Mouse (Mus musculus): ENCODE measurements at regions not wholly inside any gene's neighbourhood (a gene's known extent, or its start where the extent isn't known, plus 50 kb on each side); places are given as distances from the start of the nearest gene placed in this dataset.

- H3K9me3 ChIP-seq (ENCODE audit: low read length), result no peaks in the 10 kb centered on the region
- no peaks in the 10 kb centered on the region for H3K36me3 ChIP-seq (ENCODE audit: insufficient read depth, low read length)
- TF ChIP-seq POU5F1 (IDR thresholded peaks at IDR 0.05; ENCODE audit: borderline replicate concordance, low read length), result no peak
- no peak for TF ChIP-seq NANOG (IDR thresholded peaks at IDR 0.05; ENCODE audit: borderline replicate concordance, low read length)
- peak; percentile 31 for TF ChIP-seq CTCF (conservative IDR thresholded peaks at IDR 0.05; ENCODE audit: low read length)
Observed at GRCm38 (mm10) chr3:103408724-103409123, 129.6 kb downstream of the Trim33 start.

GRCm38 (mm10) chr3:103412247-103412646, 133.2 kb downstream of the Trim33 start:
- TF ChIP-seq NANOG (IDR thresholded peaks at IDR 0.05; ENCODE audit: borderline replicate concordance, low read length), result no peak
- TF ChIP-seq POU5F1 (IDR thresholded peaks at IDR 0.05; ENCODE audit: borderline replicate concordance, low read length), result no peak
- no peak for TF ChIP-seq CTCF (conservative IDR thresholded peaks at IDR 0.05; ENCODE audit: low read length)
- H3K4me1 ChIP-seq (replicated peaks; ENCODE audit: low read depth, low read length), result peaks cover 11% of the 10 kb centered on the region

More at GRCm38 (mm10) chr3:103408724-103409123, 129.6 kb downstream of the Trim33 start:
- Histone ChIP-seq H3K4me1 (replicated peaks; ENCODE audit: low read depth, low read length) (peaks cover 7% of the 10 kb centered on the region), H3K4me3 (replicated peaks; ENCODE audit: low read length) (no peak overlapping the region), H3K27me3 (ENCODE audit: insufficient read depth, low read length) (no peaks in the 10 kb centered on the region)

GRCm38 (mm10) chr3:103415051-103415695, 136.1 kb downstream of the Trim33 start:
- no peaks in the 10 kb centered on the region for H3K27me3 ChIP-seq (ENCODE audit: insufficient read depth, low read length)
- peaks cover 27% of the 10 kb centered on the region for H3K4me1 ChIP-seq (replicated peaks; ENCODE audit: low read depth, low read length)
- no peak for TF ChIP-seq NANOG (IDR thresholded peaks at IDR 0.05; ENCODE audit: borderline replicate concordance, low read length)
- TF ChIP-seq POU5F1 (IDR thresholded peaks at IDR 0.05; ENCODE audit: borderline replicate concordance, low read length), result no peak
- no peak for TF ChIP-seq CTCF (conservative IDR thresholded peaks at IDR 0.05; ENCODE audit: low read length)
- H3K4me3 ChIP-seq (replicated peaks; ENCODE audit: low read length), result no peak overlapping the region
- H3K36me3 ChIP-seq (ENCODE audit: insufficient read depth, low read length), result no peaks in the 10 kb centered on the region
- H3K9me3 ChIP-seq (ENCODE audit: low read length), result no peaks in the 10 kb centered on the region

More at GRCm38 (mm10) chr3:103412247-103412646, 133.2 kb downstream of the Trim33 start:
- no peaks in the 10 kb centered on the region for H3K36me3 ChIP-seq (ENCODE audit: insufficient read depth, low read length)
- no peaks in the 10 kb centered on the region for H3K27me3 ChIP-seq (ENCODE audit: insufficient read depth, low read length)
- H3K4me3 ChIP-seq (replicated peaks; ENCODE audit: low read length), result no peak overlapping the region
- no peaks in the 10 kb centered on the region for H3K9me3 ChIP-seq (ENCODE audit: low read length)

- H3K36me3 ChIP-seq (ENCODE audit: insufficient read depth, low read length), result no peaks in the 10 kb centered on the region
- H3K9me3 ChIP-seq (ENCODE audit: low read length), result no peaks in the 10 kb centered on the region
- H3K27me3 ChIP-seq (ENCODE audit: insufficient read depth, low read length), result no peaks in the 10 kb centered on the region
- no peak overlapping the region for H3K4me3 ChIP-seq (replicated peaks; ENCODE audit: low read length)
- TF ChIP-seq POU5F1 (IDR thresholded peaks at IDR 0.05; ENCODE audit: borderline replicate concordance, low read length), result no peak
- TF ChIP-seq CTCF (conservative IDR thresholded peaks at IDR 0.05; ENCODE audit: low read length), result no peak
- TF ChIP-seq NANOG (IDR thresholded peaks at IDR 0.05; ENCODE audit: borderline replicate concordance, low read length), result no peak
- peaks cover 38% of the 10 kb centered on the region for H3K4me1 ChIP-seq (replicated peaks; ENCODE audit: low read depth, low read length)
Observed at GRCm38 (mm10) chr3:103416296-103416695, 137.2 kb downstream of the Trim33 start.

GRCm38 (mm10) chr3:103417781-103418180, 138.7 kb downstream of the Trim33 start:
- peaks cover 50% of the 10 kb centered on the region for H3K4me1 ChIP-seq (replicated peaks; ENCODE audit: low read depth, low read length)
- no peaks in the 10 kb centered on the region for H3K36me3 ChIP-seq (ENCODE audit: insufficient read depth, low read length)
- no peak for TF ChIP-seq NANOG (IDR thresholded peaks at IDR 0.05; ENCODE audit: borderline replicate concordance, low read length)
- H3K4me3 ChIP-seq (replicated peaks; ENCODE audit: low read length), result no peak overlapping the region
- no peaks in the 10 kb centered on the region for H3K27me3 ChIP-seq (ENCODE audit: insufficient read depth, low read length)
- no peaks in the 10 kb centered on the region for H3K9me3 ChIP-seq (ENCODE audit: low read length)

- Histone ChIP-seq H3K4me3 (replicated peaks; ENCODE audit: low read length) (no peak overlapping the region), H3K27me3 (ENCODE audit: insufficient read depth, low read length) (peaks cover 12% of the 10 kb centered on the region; the same call in 1 of the 2 replicates), H3K9me3 (ENCODE audit: low read length) (no peaks in the 10 kb centered on the region), H3K4me1 (replicated peaks; ENCODE audit: low read depth, low read length) (peaks cover 61% of the 10 kb centered on the region), H3K36me3 (ENCODE audit: insufficient read depth, low read length) (no peaks in the 10 kb centered on the region)
- TF ChIP-seq POU5F1 (IDR thresholded peaks at IDR 0.05; ENCODE audit: borderline replicate concordance, low read length), result no peak
- TF ChIP-seq CTCF (conservative IDR thresholded peaks at IDR 0.05; ENCODE audit: low read length), result no peak; the same call in 1 of the 2 replicates
- TF ChIP-seq NANOG (IDR thresholded peaks at IDR 0.05; ENCODE audit: borderline replicate concordance, low read length), result no peak
Observed at GRCm38 (mm10) chr3:103419761-103420620, 140.9 kb downstream of the Trim33 start.

- H3K9me3 ChIP-seq (ENCODE audit: low read length), result no peaks in the 10 kb centered on the region
- TF ChIP-seq NANOG (IDR thresholded peaks at IDR 0.05; ENCODE audit: borderline replicate concordance, low read length) (no peak), POU5F1 (IDR thresholded peaks at IDR 0.05; ENCODE audit: borderline replicate concordance, low read length) (no peak), CTCF (conservative IDR thresholded peaks at IDR 0.05; ENCODE audit: low read length) (no peak)
- no peaks in the 10 kb centered on the region for H3K36me3 ChIP-seq (ENCODE audit: insufficient read depth, low read length)
- peaks cover 20% of the 10 kb centered on the region for H3K27me3 ChIP-seq (ENCODE audit: insufficient read depth, low read length)
- H3K4me3 ChIP-seq (replicated peaks; ENCODE audit: low read length), result 0 out of 2 replicates have a peak overlapping the region, but pooled peaks have one; percentile 7
- H3K4me1 ChIP-seq (replicated peaks; ENCODE audit: low read depth, low read length), result peaks cover 57% of the 10 kb centered on the region
Observed at GRCm38 (mm10) chr3:103420621-103421274, 141.7 kb downstream of the Trim33 start.

GRCm38 (mm10) chr3:103421275-103421621, 142.2 kb downstream of the Trim33 start:
- Histone ChIP-seq H3K36me3 (ENCODE audit: insufficient read depth, low read length) (no peaks in the 10 kb centered on the region), H3K9me3 (ENCODE audit: low read length) (no peaks in the 10 kb centered on the region), H3K27me3 (ENCODE audit: insufficient read depth, low read length) (peaks cover 25% of the 10 kb centered on the region), H3K4me3 (replicated peaks; ENCODE audit: low read length) (0 out of 2 replicates have a peak overlapping the region, but pooled peaks have one; percentile 7), H3K4me1 (replicated peaks; ENCODE audit: low read depth, low read length) (peaks cover 59% of the 10 kb centered on the region)
- TF ChIP-seq CTCF (conservative IDR thresholded peaks at IDR 0.05; ENCODE audit: low read length), result no peak
- TF ChIP-seq POU5F1 (IDR thresholded peaks at IDR 0.05; ENCODE audit: borderline replicate concordance, low read length), result no peak
- TF ChIP-seq NANOG (IDR thresholded peaks at IDR 0.05; ENCODE audit: borderline replicate concordance, low read length), result no peak
